Mouse (Mus musculus): ENCODE measurements around the gene Adcy1. TPM values are rescaled to one million over a fixed set of nuclear protein-coding genes. Genes with fewer than 3 reads are reported as not detected.
"Not testable (repeated sequence)": the region's sequence is repeated elsewhere in the genome, so short reads cannot be mapped to it uniquely, and the experiment has no call there.

Gene Adcy1
- polyA plus RNA-seq, 3 experiments from 2014 or later, result 0.08 TPM; not detected in 2

DNA sequence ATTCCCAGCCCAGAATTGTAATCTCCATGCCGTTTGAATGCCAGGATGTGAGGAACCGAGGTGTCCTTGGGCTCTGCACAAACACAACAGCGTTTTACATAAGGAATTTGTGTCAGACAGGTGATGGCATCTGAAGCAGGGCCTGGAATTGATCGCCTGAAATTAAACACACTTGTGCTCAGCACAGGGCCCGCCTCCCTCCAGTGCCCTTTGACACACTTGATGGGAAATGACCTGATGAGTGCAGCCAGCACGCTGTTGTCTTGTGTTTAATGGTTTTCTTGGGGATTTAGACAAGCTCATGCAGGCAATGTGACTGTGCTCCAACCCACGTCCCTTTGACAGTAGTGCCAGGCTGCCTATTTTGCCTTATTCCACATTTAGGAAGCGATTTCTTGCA lies 124.2 kb downstream of the Adcy1 start:
- ATAC-seq, result no peak

DNA sequence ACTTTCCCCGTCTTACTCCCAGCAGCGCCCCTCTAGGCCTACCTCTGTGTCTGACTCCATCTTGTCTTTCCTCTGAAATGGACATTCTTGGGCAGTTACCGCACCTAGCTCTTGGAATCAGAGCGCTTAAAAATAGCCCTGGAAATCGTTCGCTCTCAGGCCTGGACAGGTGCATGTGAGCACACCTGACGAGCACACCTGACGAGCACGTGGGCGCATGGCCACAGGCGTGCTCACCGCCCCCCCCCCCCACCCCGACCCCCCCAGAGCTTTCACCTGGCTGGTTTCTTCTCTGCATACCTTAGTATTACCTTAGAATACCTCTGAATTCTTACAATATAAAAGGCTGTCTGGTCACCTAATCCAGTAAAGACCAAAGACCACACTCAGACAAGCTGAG lies 125.2 kb downstream of the Adcy1 start, which contains the start of gene Gm11985:
TSS of gene Gm11985 (minus strand) at position 101 of the 400 bp plus-strand sequence.
- no peak for ATAC-seq

DNA sequence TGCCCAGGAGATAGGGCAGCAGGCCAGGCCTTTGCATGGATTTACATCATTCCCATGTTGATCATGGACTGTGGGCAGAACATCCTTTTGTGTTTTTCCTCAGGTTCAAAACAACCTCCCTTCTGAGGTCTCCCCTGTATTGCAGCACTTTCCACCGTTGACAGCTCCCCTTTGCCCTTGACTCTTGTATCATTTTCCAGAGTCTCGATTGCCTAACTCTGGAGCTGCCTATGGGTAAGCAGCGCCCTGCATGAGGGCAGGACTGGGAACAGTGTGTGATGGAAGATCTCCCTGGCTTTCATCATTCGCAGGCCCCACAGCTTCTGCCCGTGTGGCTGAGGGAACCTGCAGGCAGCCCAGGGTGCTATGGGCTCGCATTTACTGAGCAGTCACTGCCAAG lies 129.4 kb downstream of the Adcy1 start:
- no peak for ATAC-seq

DNA sequence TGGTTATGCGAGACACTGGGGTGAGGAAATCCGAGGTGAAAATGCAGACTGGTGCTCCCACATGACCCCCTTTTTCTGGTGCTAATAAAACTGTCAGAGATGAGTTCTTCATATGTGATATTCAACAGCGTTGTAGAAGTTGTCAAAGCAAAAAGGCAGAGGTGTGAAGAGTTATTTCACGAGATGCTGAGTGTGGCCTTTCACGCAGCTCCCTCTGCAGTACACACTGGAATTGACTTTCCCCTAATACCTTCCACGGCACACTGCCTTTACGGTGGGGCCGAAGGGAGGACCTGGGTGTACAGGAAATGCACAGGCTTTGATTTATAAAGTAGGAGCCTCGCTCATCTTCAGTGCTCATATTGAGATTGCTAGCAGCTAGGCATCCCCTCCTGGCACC lies 129.8 kb downstream of the Adcy1 start:
- ATAC-seq, result no peak

DNA sequence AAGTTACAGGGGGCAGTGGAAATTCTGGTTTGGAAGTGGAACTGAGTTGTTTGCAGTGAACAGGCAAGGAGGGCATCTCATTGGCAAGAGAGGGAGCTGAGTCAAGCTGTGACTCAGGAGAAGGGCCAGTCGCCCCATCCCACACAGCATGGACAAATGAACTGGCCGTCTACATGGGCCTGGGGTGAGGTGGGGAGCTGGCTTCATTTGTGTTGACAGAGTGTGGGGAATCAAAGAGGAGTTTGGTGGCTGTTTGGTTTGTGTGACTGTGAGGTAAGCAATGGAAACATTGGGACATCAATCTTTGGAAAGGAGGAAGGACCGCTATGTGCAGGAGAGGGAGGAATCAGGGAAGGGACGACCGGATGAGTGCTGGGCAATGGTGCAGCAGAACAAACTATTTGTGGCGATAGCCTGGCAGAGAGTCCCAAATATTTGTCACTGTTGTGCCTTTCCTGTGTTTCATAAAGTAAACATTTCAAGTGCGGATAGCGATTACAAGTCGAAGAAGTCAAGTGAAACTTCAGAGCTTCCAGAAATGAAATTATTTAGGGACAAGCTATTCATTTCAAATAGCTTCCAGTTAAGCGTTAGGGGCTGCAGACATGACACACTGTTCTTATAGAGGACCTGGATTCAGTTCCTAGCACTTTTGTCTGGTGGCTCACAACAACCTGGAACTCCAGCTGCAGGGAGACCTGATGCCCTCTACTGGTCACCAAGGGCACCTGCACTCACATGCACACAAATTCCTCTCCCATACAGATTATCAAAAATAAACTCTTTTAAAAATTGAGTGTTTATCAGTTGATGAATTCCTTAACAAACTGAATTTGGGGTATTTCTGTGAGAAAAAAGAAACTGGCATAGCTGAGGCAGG lies 131.4 kb downstream of the Adcy1 start:
- no peak for ATAC-seq

DNA sequence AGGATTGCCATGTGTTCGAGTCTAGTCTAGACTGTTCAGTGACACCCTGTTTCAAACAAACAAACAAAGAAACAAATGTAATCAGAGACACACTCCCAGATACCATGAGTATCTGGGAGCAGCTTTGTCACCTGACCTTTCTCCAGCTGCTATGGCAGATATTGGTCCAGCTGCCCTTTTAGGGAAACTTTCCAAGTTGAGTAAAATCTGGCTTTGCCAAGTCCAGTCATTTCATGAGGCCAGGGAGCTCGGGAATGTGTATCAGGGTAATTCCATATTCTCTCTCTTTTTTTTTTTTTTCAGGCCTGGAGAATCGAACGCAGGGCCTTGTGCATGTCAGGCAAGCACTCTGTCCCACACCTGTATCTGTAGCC lies 132.0 kb downstream of the Adcy1 start:
- no peak for ATAC-seq

DNA sequence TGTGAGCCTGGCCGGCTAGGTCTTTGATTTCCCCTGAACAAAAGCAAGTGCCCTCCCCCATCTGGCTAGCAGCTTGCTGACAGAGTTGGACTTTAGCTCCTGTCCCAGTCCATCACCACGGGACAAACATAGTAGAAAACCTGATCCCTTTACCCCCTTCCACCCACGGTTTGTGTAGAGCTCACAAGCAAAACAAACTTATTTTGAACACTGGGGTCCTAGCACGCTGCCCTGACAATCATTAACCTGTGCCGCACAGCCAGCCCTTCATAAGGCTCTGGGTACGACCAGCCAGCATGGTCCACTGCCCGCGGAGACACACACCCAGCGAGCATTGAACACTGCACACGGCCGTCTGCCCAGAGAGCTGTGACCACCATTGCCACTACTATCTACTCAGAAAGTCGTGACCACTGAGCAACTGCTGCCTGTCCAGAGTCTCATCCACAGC lies 134.2 kb downstream of the Adcy1 start, which contains the start of gene Igfbp1:
TSS of gene Igfbp1 (plus strand) at position 292 of the 451 bp plus-strand sequence.
- no peak for ATAC-seq

DNA sequence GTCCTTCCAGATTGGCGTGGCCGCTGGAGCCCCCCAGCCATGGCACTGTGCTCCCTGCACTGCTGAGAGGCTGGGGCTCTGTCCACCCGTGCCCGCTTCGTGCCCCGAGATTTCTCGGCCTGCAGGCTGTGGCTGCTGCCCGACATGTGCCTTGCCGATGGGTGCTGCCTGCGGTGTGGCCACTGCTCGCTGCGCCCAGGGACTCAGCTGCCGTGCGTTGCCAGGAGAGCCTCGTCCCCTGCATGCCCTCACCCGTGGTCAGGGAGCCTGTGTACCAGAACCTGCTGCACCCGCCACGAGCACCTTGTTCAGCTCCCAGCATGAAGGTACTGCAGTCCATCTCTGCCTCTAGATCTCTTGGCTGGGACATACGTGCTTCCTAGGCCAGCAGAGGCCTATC lies 134.7 kb downstream of the Adcy1 start:
- ATAC-seq, result no peak

DNA sequence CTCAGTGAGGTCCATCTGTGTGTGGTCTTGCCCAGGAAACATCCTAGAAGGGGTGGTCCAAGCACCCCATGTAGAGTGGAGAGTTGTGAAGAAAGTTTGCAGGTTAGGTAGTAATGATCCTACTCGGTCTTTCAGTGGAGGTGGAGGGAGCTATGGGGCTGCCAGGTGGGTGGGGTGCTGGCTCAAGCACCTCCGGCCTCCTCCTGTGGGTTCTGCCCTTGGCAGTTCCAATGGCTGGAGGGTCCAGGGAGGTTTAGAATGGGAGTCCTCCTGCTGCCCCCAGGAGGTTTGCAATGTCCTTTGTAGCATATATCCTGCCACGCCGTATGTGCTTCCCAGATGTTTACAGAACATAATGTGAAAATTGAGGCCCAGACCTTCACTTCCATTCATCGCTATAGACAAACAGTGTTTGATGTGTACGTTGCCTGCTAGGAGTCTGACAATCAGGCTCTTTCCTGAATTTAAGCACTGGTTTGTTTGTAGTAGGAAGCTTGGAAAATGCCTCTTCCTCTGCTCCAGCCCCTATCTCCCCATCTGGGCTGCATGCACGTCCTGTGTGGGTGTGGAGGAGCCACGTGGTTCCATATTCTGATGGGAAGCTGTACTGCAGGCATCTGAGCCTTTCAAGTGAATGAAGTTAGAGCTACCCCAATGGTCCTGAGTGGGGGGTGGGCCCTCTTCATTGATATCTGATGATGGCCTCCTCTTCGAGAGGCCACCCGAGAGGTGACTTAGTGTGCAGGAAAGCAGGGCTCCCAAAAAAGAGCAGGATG lies 135.4 kb downstream of the Adcy1 start:
- ATAC-seq, result no peak

DNA sequence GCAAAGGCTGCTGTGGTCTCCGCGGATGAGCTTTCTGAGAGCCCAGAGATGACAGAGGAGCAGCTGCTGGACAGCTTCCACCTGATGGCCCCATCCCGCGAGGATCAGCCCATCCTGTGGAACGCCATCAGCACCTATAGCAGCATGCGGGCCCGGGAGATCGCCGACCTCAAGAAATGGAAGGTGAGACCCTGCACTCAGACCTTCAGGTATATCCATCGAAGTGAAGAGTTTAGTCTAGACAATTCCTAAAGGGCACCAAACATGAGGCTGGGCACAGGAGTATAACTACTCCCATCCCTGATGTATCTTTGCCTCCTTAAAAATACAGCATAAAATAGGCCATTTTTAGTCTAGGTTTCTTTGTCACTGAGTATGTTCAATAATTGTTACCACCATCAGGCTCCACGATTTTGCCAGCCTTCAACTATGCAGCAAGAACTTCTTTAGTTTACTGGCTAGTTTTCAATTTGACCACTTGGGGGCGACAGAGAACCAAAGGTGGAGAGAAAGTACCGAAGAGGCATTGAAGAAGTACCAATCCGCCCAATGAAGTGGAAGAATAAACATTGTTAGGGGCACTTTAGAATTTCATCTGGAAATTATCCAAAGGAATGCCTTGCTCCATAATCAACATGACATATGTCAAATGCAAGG lies 136.6 kb downstream of the Adcy1 start:
- no peak for ATAC-seq

DNA sequence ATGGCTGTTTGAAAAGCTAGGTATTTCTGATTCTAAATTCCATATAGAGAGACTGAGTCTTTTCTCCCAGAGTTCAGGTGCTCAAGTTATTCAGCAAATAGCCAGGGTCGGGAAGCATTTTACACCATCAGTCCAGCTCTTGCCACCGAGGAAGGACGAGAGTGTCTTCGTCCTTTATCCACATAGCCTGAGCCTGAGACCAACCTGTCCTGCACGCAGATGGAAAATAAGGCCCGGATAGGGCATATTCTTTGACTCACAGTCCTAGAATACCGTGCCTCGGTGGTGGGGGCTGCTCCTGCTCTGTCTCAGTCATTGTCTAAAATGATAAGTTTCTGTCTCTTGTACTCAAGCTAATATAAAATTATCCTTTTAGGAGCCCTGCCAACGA lies 137.1 kb downstream of the Adcy1 start:
- ATAC-seq, result no peak

DNA sequence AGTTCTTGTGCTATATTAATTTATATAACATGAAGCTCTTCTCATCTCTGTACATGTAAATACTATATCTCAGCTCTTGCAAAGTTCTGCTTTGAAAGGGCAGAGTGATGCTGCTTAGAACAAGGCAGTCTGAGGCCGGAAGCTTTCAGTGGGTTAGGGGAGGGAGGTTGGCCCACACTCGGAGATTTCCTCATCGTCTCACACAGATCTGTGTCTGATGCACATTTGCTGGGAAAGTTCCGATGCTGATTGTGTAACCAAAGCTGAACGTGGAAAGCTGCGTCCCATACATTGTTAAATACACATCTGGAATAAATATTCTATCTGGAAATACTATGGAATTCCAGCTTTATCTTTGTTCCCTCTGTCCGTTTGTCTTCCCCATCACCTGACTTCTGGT lies 138.9 kb downstream of the Adcy1 start:
- no peak for ATAC-seq

DNA sequence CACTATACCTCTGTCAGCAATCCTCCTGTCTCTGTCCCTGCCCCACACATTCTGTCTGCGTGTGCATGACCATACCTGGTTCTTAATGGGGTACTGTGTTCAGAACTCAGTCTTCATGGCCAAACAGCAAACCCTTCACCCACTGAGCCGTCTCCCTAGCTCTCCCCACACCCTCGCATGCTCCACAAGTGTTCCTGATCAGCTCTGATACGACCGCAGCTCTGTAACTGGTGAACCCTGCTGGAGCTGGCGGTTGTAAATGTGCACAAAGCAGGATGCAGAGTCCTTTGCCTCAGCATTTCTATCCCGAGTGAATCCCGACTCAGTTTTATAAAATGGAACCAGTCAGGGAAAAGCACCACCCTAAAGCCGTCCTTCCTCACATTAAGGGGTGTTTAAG lies 140.6 kb downstream of the Adcy1 start:
- ATAC-seq, result no peak

DNA sequence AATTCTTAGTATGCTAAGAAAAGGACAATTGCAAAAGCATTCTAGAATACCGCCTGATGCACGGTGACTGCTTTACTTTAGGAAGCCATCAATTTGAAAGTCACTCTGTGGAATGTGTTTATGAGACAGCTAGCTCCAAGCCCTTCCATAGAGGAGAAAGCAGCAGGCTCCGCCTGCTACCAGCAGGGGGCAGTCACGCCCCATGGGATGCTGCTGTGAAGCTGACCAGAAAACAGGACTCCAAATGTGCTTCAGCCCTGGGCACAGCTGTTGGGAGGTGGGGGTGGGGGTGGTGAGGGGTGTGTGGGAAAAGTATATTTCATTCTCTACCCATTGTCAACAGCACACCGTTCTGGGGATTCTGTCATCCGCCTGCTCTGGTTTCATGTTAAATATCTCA lies 147.1 kb downstream of the Adcy1 start:
- ATAC-seq, result no peak

DNA sequence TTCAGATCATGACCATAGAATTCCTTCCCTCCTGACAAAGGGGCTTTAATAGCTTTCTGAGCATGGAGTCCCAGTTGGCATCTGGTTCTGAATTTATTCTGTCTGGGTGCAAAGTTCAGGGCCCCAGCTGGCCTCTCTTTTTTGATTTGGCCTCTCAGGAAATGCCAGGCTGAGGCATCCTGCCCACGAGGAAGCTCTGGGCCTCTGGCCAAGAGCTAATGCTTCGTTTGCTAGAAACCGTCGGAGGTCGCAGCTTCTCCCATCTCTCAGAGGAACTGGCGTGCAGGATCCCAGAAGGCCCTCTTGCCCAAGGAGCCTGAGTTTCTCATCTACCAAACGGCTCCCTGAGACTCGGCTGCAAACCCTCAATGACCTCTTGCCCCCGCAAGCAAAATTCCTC lies 147.9 kb downstream of the Adcy1 start:
- no peak for ATAC-seq

DNA sequence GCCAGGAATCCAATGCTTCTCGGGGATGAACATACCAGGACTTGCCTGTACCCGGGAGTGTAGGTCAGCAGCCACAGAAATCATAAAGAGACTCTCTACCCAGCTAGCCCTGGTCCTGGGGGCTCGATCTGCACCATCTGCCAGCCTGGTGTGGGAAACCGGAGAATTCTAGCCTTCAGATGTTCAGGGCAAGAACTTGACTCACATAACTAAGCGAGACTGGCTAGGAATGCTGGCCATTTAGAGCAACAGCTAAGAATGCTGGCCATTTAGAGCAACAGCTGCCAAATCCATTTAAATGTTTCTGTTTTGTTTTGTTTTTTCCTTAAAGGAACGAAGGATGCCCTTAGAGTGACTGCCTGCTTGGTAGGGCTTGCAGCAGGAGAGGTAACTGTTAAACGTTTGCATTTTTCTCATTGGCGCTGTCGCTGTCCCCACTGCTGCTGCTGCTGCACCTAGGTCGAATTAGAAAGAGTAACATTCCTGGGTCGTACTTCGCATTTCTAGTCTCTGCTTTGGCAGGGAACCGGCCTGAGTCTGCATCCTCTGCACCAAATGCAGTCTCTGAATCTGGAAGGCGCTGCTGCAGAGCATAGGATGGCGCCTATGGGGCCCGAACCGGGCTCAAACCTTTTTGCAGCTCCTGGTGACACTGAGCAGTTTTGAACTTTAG lies 149.0 kb downstream of the Adcy1 start:
- ATAC-seq, result no peak

DNA sequence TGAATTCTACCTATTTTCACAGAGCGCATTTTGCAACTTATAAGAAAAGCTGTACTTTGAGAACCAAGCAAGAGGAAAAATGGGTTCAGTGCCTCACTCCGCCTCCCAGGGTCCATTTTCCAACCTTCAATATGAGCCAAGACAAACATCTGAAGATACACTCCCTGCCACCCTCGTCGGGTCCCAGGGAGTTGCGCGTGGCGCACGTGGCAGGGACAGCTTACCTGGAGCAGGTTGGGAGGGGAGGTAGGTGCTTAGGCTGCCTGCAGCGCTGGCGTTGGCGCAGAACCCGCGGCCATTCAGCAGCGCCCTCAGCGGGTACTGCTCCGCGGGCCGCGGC lies 149.8 kb downstream of the Adcy1 start:
- no peak for ATAC-seq

DNA sequence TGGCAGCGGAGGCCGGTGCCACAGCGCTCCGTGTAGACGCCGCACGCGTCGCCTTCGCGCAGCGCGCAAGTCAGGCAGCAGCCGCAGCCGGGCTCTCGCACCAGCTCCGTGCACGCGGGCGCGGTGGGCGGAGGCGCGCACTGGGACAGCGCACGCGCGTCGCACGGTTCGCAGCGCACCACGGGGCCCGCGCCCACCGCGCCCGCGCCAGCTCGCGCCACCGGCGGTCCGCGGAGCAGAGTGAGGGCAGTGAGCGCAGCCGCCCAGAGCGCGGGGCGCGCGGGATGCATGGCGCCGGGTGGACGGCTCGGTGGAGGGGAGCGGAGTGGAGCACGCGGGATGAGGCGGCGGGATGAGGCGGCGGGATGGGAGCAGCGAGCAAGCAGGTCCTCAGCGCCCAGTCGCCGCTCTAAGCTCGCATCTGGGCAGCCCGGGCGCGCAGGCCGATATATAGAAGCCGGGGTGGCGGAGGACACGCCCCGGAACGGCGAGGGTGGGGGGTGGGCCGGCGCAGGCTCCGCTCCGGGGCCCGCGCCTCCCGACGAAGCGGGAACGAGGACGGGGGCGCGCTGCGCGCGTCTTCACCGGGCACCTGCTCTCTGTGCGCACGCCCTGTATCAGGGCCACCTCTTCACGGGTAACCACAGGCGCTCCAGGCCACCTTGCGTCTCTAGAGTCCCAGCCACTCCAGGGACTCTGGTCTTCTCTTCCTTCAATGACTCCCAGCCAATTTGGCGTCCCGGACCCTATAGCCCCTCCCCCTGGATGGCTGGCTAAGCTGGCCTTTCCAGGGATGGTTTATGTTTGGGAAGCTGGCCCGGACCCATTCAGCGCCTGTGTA lies 150.4 kb downstream of the Adcy1 start, which contains the start of gene Igfbp3:
TSS of gene Igfbp3 (minus strand) at position 423 of the 841 bp plus-strand sequence.
- no peak for ATAC-seq

DNA sequence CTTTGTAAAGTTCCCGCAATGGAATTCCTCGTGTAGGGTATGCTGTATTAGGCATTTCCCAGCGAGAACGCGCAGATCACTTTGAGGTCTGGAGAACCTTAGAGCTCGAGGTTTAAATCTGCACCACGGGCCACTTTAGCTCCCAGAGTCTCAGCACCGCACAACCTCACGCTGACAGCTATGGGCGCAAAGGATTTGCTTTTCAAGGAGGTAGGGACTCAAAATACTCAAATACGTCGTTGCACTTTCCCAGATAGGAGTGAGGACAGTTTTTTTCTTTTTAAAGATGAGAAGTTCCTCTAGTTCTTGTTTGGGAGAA lies 151.0 kb downstream of the Adcy1 start:
- no peak for ATAC-seq

DNA sequence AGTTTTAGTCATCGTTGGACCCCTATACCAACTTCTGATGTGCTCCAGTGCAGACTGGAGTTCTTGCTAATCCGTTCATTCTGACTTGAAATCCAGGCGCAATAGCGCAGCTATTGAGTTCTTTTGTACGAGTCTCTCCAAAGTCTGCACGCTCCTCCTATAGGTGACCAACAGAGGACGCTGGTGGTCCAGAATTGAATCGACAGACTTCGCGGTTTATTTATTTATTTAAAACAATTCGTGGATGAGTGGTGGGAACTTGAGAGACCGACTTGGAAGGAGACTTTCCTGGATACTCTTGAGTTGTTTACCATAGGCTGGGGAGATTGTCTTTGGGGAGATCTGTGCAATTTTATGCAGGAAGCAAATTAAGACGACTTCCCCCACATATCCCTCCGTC lies 151.5 kb downstream of the Adcy1 start:
- ATAC-seq, result no peak

DNA sequence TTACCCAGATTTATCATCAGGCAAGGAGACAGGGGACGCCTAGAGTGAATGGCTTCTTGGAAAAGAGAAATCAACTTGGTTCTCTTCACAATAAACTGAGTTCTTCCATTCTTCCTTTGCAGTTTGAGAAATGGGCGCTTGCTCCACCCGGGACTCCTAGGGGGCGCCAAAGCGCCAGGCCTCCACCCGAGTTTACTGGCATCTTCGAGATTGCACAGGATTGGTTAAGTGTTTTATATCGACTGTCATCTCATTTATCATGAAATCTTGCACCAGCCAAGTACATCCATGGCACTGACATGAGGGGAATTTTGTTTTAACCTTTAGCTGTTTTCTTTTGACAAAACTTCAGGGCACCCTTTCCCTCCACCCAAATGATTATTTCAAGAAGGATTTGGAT lies 152.4 kb downstream of the Adcy1 start:
- ATAC-seq, result no peak

DNA sequence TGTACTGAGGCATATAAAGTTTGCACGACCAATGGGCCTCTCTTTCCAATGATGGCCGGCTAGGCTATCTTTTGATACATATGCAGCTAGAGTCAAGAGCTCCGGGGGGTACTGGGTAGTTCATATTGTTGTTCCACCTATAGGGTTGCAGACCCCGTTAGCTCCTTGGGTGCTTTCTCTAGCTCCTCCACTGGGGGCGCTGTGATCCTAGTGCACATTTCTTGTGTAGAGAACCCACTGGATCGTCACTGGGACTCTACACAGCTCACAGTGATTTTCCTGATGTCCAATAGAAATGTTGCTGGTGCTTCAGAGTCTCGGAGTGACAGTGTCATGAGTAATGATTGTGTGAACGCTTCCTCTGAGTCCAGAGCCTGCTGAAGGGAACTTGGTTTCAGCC lies 158.5 kb downstream of the Adcy1 start:
- ATAC-seq, result not testable (repeated sequence)
